Mouse (Mus musculus): Measurements from ENCODE around the gene 4930430F08Rik. TPM values are rescaled to one million over a fixed set of nuclear protein-coding genes. Genes with fewer than 3 reads are reported as not detected.

Gene 4930430F08Rik
- polyA plus RNA-seq (2015; fragmentation: Illumina TruSeq; extraction: RNeasy Lipid Tissue Mini Kit (QIAGEN cat#74804); ENCODE audit: low read depth, low replicate concordance), result 20.8 TPM

GRCm38 (mm10) chr10:100590323-100590722 lies at the start of gene 4930430F08Rik, which contains the start of gene 1700017N19Rik:
4930430F08Rik (minus strand) TSS chr10:100590423.
1700017N19Rik (plus strand) TSS chr10:100590484.

Other genes with a start within 250 kb of the 4930430F08Rik start
- not detected for gene Gm4302, start 249.6 kb downstream of the 4930430F08Rik start, polyA plus RNA-seq (2015; fragmentation: Illumina TruSeq; extraction: RNeasy Lipid Tissue Mini Kit (QIAGEN cat#74804); ENCODE audit: low read depth, low replicate concordance)
- not detected for gene Gm4303, start 244.5 kb downstream of the 4930430F08Rik start, polyA plus RNA-seq (2015; fragmentation: Illumina TruSeq; extraction: RNeasy Lipid Tissue Mini Kit (QIAGEN cat#74804); ENCODE audit: low read depth, low replicate concordance)
- gene Gm4305, start 239.3 kb downstream of the 4930430F08Rik start, polyA plus RNA-seq (2015; fragmentation: Illumina TruSeq; extraction: RNeasy Lipid Tissue Mini Kit (QIAGEN cat#74804); ENCODE audit: low read depth, low replicate concordance), result not detected
- not detected for gene Gm4307, start 229.1 kb downstream of the 4930430F08Rik start, polyA plus RNA-seq (2015; fragmentation: Illumina TruSeq; extraction: RNeasy Lipid Tissue Mini Kit (QIAGEN cat#74804); ENCODE audit: low read depth, low replicate concordance)
- gene Gm4312, start 207.9 kb downstream of the 4930430F08Rik start, polyA plus RNA-seq (2015; fragmentation: Illumina TruSeq; extraction: RNeasy Lipid Tissue Mini Kit (QIAGEN cat#74804); ENCODE audit: low read depth, low replicate concordance), result not detected
- 7.5 TPM for gene Tmtc3, start 103.1 kb downstream of the 4930430F08Rik start, polyA plus RNA-seq (2015; fragmentation: Illumina TruSeq; extraction: RNeasy Lipid Tissue Mini Kit (QIAGEN cat#74804); ENCODE audit: low read depth, low replicate concordance)
- 10.9 TPM for gene Cep290, start 102.9 kb downstream of the 4930430F08Rik start, polyA plus RNA-seq (2015; fragmentation: Illumina TruSeq; extraction: RNeasy Lipid Tissue Mini Kit (QIAGEN cat#74804); ENCODE audit: low read depth, low replicate concordance)
- not detected for gene 1700017N19Rik, start 61 bp upstream of the 4930430F08Rik start, polyA plus RNA-seq (2015; fragmentation: Illumina TruSeq; extraction: RNeasy Lipid Tissue Mini Kit (QIAGEN cat#74804); ENCODE audit: low read depth, low replicate concordance)

Data from brain, adult 10 weeks (tissue).